Mouse (Mus musculus): ENCODE results near the gene Mtus2.

- no peak for TF ChIP-seq CTCF (IDR thresholded peaks at IDR 0.05; ENCODE audit: low read depth, low read length)
- no peak for TF ChIP-seq POLR2A (IDR thresholded peaks at IDR 0.05; ENCODE audit: extremely low read depth, insufficient read depth, low read length)
These were observed 335.7 kb downstream of the Mtus2 start for GRCm38 (mm10) chr5:148292862-148293261.
